Mouse (Mus musculus): ENCODE measurements around the gene Gm7298.
"Not testable (repeated sequence)": the region's sequence is repeated elsewhere in the genome, so short reads cannot be mapped to it uniquely, and the experiment has no call there.

Gene Gm7298

GRCm38 (mm10) chr6:121732632-121733031 is at the start of gene Gm7298:
Gene Gm7298 (plus strand): TSS chr6:121732932.
- no peak for DNase-seq (ENCODE audit: low spot score)

DNA sequence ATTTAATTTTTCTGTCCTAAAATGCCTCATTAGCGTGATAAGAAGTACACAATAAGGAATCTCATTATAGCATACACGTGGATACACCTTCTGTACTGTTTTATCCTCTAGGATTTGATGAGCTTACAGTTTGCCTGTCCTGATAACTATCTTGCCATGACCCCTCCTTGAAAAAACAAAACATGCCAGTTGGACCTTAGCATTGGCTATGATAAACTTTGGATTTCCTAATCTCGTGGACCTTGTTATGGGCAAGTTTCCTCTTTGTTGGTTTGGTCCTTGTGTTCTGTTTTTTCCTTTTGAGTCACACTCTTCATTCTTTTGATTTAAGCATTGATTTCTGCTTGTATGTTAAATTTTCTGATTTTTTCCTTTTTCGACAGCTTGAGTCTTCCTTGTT is 95.3 kb downstream of the Gm7298 start:
- no peak for DNase-seq (ENCODE audit: low spot score)

DNA sequence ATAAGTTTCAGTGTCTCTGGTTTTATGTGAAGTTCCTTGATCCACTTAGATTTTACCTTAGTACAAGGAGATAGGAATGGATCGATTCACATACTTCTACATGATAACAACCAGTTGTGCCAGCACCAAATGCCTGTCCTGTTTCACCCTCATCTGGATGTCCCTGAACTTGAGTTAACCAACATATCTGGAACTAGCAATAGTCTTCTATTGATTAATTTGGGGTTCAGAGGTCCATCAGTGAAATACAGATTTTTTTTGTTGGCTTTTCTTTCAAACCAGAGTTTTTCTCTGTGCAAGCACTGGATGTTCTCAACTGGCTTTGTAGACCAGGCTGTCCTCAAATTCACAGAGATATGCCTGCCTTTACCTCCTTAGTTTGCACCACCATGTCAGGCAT is 103.6 kb downstream of the Gm7298 start:
- no peak for DNase-seq (ENCODE audit: low spot score)

GRCm38 (mm10) chr6:121838271-121838670 is 105.5 kb downstream of the Gm7298 start, which contains the start of gene Mug1:
Gene Mug1 (plus strand): TSS chr6:121838541.
- not testable (repeated sequence) for DNase-seq (ENCODE audit: low spot score)
